Mouse (Mus musculus): ENCODE measurements around the gene Gnb3. TPM values are rescaled to one million over a fixed set of nuclear protein-coding genes. Genes with fewer than 3 reads are reported as not detected.
A peak's percentile ranks its signal among the peaks of the same experiment; 100 is the strongest.
"Not testable (repeated sequence)": the region's sequence is repeated elsewhere in the genome, so short reads cannot be mapped to it uniquely, and the experiment has no call there.

Gnb3 gene
- total RNA-seq, 2 experiments from 2014 or later: not detected

DNA sequence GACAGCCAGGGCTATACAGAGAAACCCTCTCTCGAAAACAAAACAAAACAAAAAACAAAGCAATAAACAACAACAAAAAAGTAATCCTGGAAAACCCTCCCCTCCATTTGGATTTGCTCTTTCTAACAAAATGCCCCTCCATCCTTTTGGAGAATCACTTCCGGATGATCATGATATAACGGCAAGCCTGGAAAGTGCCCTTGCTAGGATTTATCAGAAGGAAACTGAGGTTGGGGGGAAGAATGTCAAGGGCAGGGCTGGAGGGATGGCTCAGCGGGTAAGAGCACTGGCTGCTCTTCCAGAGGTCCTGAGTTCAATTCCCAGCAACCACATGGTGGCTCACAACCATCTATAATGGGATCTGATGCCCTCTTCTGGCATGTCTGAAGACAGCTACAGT, 36.4 kb downstream of the Gnb3 start:
- not testable (repeated sequence) for DNase-seq (ENCODE audit: low spot score in 2 of 2)

DNA sequence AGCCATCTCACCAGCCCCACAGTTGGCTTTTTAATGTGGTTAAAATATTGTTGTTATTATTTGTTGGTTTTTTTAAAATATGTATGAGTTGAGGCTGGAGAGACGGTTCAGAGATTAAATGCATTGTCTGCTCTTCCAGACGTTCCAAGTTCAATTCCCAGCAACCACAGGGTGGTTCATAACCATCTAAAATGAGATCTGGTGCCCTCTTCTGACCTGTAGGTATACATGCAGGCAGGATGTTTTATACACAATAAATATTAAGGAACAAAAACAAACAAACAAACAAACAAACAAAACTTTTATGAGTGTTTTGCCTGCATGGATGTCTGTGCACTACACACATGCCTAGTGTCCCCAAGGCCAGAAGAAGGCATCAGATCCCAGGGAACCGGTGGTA, 37.0 kb downstream of the Gnb3 start:
- no peak for DNase-seq (ENCODE audit: low spot score in 2 of 2)

DNA sequence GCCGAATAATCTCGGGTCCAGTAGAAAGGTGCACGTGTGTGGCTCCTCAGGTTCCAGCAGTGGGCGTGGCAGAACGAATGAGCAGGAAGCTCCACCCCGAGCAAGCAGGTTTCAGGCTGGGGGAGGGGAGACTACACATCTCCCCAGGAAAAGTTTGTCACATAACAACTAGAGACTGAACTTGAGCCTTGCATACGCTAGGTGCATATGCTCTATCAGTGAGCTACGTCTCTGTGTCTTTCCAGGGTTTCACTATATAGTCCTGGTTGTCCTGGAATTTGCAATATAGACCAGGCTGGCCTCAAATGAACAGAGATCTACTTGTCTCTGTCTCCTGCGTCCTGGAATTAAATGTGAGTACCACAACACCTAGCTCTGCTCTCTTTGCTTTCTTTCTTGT, 37.7 kb downstream of the Gnb3 start:
- DNase-seq (ENCODE audit: low spot score in 2 of 2): not testable (repeated sequence)

DNA sequence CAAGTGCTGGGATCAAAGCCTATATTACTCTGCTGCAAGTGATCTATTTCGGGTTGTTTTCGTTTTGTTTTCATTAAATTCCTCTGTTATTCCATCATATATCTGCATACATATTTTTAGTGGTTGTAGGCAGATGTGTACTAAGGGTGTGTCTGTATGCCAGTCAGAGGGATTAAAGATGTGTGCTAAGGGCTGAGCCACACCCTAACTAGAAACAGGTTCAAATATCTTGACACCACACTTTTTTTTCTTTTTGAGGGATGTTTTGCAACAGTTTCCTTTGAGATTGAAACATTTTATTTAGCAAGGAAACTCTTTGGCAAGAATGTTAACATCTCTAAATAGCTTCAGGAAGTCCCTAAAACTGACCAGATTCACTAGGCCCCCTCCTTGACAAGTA, 43.9 kb downstream of the Gnb3 start:
- DNase-seq (ENCODE audit: low spot score in 2 of 2): no peak

DNA sequence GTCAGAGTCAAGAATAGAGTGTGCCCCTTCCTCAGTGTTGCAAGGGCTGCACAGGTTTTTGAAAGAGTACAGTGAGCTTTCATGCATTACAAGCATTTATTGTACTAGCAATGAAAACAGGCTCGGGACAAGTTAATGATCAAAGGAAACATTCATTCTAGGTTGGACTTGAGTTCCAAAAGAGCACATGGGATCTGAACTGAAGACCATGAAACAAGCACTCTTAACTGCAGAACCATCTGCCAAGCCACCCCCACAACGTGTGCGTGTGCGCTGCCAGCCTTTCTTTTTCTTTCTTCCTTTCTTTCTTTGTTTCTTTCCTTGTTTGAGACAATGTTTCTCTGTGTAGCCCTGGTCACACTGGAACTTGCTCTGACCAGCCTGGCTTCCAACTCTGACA, 44.3 kb downstream of the Gnb3 start:
- DNase-seq (ENCODE audit: low spot score in 2 of 2): peak in 1 of 2 experiments; percentile 25

DNA sequence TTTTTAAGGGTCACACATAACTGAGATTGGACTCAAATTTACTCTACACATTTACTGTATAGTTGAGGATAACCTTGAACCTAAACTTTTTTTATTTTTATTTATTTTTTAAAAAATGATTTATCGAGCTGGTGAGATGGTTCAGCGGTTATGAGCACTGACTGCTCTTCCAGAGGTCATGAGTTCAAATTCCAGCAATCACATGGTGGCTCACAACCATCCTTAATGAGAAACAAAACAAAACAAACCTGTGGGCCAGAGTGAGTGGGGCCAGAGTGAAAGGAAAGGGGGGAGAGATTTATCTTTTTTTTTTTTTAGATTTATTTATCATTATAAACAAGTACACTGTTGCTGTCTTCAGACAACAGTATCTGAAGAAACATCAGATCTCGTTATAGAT, 48.2 kb downstream of the Gnb3 start:
- no peak for DNase-seq (ENCODE audit: low spot score in 2 of 2)

DNA sequence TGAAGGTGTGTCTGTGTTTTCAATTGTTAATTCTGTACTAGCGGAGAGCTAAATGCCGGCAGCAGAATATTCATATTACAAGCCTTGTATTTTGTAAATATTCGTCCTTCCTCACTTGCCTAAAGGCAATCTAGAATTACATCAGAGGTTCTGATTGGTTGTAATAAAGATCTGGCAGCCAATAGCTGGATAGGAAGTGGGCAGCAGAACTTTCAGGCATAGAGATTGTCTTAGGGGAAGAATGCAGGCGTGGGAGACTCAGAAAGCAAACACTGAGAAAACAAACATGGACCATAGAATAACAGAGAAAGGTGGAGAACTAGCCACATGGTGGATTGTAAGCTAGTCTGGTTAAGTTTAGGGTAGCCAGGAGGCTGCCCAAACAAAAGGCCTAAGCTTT, 50.0 kb downstream of the Gnb3 start:
- no peak for DNase-seq (ENCODE audit: low spot score in 2 of 2)

DNA sequence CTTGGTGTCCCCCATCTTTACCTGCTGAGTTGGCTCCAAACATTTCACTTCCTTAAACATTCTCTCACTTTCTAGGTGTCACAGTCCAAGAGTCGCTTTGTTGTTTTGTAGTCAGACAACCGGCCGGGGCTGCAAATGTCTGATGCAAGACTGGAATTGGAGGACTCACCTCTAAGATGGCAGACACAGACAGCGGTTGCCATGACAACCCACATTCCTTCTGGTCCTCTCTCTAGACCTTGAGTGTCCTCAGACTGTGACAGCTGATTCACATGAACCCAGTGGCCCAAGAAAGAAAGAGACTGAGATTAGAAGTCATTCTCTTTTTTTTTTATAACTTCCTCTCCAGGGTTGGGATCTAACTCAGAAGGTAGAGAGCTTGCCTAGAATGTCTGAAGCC, 50.6 kb downstream of the Gnb3 start:
- no peak for DNase-seq (ENCODE audit: low spot score in 2 of 2)

DNA sequence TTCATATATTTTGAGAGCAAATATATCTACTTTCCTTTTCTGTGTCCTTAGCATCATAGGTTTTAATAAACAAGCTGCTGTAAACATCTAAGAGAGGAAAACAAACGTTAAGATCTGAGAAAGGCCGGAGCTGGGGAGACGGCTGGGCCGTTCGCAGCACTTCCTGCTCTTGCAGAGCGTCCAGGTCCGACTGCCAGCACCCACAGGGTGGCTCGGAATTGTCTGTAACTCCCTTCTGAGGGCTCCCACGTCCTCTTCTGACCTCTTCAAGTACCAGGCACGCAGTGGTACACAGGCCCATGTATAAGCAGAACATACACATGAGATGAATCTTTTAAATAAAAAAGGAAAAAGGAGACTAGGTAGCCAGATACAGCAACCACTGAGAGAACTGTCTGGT, 52.4 kb downstream of the Gnb3 start:
- no peak for DNase-seq (ENCODE audit: low spot score in 2 of 2)

DNA sequence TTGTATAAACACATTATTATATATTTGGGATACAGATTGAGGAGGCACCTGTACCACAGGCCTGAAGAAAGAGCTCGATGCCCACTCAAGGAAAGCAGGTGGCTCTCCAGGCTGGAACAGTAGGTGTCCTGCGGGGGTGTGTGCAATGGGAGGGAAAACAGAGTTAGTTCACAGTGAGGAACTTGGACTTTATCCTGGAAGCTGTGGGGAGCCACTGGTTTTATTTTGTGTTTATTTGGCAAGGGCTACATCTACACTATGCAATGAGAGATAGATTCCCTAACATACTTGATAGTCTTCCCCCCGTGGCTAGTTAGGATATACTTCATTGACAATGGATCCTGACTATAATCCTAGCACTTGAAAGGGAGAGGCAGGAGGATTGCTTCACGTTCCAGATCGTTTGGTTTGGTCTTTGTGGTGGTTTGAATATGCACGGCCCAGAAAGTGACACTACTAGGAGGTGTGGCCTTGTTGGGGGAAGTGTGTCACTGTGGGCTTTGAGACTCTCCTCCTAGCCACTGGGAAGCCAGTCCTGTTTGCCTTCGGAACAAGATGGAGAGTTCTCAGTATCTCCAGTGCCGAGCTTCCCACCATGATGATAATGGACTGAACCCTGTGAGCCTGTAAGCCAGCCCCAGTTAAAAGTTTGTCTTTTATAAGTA, 53.2 kb downstream of the Gnb3 start:
- DNase-seq (ENCODE audit: low spot score in 2 of 2): no peak

Other genes with a start within 250 kb of the Gnb3 start
- gene C1s2, start 204.2 kb downstream of the Gnb3 start, total RNA-seq (2021): under 1 TPM; 0.40 to 0.41 TPM
- 10 to 100 TPM; 25.2 to 29.2 TPM for gene Lpcat3, start 177.2 kb downstream of the Gnb3 start, total RNA-seq (2021)
- gene Emg1, start 128.1 kb downstream of the Gnb3 start, total RNA-seq (2021): 10 to 100 TPM; 52.6 to 58.2 TPM
- gene Phb2, start 127.9 kb downstream of the Gnb3 start, total RNA-seq (2021): 100 to 1,000 TPM; 115 to 123 TPM
- 1 to 10 TPM; 4.1 to 4.6 TPM for gene Ptpn6, start 101.6 kb downstream of the Gnb3 start, total RNA-seq (2021)
- 100 to 1,000 TPM; 358 to 368 TPM for gene Grcc10, start 98.9 kb downstream of the Gnb3 start, total RNA-seq (2021)
- gene Gm45234, start 84.3 kb downstream of the Gnb3 start, total RNA-seq (2021): not detected
- 100 to 1,000 TPM; 161 to 181 TPM for gene Atn1, start 83.8 kb downstream of the Gnb3 start, total RNA-seq (2021)
- 1,000 to 10,000 TPM; 1,059 TPM for gene Eno2, start 70.6 kb downstream of the Gnb3 start, total RNA-seq (2021)
- gene Lrrc23, start 60.5 kb downstream of the Gnb3 start, total RNA-seq (2021): 1 to 10 TPM; 2.7 to 4.7 TPM
- gene Spsb2, start 31.6 kb downstream of the Gnb3 start, total RNA-seq (2021): 1 to 10 TPM; 4.5 to 5.1 TPM
- 100 to 1,000 TPM; 796 to 825 TPM for gene Tpi1, start 26.0 kb downstream of the Gnb3 start, total RNA-seq (2021)
- gene Usp5, start 10.8 kb downstream of the Gnb3 start, total RNA-seq (2021): 100 to 1,000 TPM; 182 to 185 TPM
- under 1 TPM; 0.52 to 0.53 TPM for gene Cdca3, start 10.7 kb downstream of the Gnb3 start, total RNA-seq (2021)
- gene P3h3, start 17.5 kb upstream of the Gnb3 start, total RNA-seq (2021): 10 to 100 TPM; 29.5 to 30.9 TPM
- gene Gpr162, start 23.7 kb upstream of the Gnb3 start, total RNA-seq (2021): 100 to 1,000 TPM; 183 to 187 TPM
- gene Cd4, start 47.9 kb upstream of the Gnb3 start, total RNA-seq (2021): under 1 TPM in 1 of 2 experiments, not detected in 1; 0.25 TPM
- 1 to 10 TPM; 2.6 to 3.6 TPM for gene Lag3, start 71.4 kb upstream of the Gnb3 start, total RNA-seq (2021)
- gene Ptms, start 79.8 kb upstream of the Gnb3 start, total RNA-seq (2021): 1,000 to 10,000 TPM; 1,033 to 1,052 TPM
- gene Mlf2, start 91.1 kb upstream of the Gnb3 start, total RNA-seq (2021): 100 to 1,000 TPM; 631 to 670 TPM
- gene Cops7a, start 125.3 kb upstream of the Gnb3 start, total RNA-seq (2021): 100 to 1,000 TPM; 154 to 161 TPM
- gene Pianp, start 156.4 kb upstream of the Gnb3 start, total RNA-seq (2021): 100 to 1,000 TPM; 168 to 191 TPM
- gene Zfp384, start 168.9 kb upstream of the Gnb3 start, total RNA-seq (2021): 10 to 100 TPM; 43.1 to 44.9 TPM
- 10 to 100 TPM; 54.1 to 54.6 TPM for gene Ing4, start 199.5 kb upstream of the Gnb3 start, total RNA-seq (2021)
- gene Acrbp, start 209.4 kb upstream of the Gnb3 start, total RNA-seq (2021): 10 to 100 TPM; 15.7 to 17.7 TPM
- gene Lpar5, start 227.6 kb upstream of the Gnb3 start, total RNA-seq (2021): under 1 TPM; 0.56 to 0.87 TPM